Mouse (Mus musculus): ENCODE measurements around the gene Kcnh5. TPM values are rescaled to one million over a fixed set of nuclear protein-coding genes. Genes with fewer than 3 reads are reported as not detected.
A peak's percentile ranks its signal among the peaks of the same experiment; 100 is the strongest.

The Kcnh5 gene
- total RNA-seq (2021): not detected
- long read RNA-seq, experiment 1: 0 reads
- long read RNA-seq, experiment 2: 0 reads

DNA sequence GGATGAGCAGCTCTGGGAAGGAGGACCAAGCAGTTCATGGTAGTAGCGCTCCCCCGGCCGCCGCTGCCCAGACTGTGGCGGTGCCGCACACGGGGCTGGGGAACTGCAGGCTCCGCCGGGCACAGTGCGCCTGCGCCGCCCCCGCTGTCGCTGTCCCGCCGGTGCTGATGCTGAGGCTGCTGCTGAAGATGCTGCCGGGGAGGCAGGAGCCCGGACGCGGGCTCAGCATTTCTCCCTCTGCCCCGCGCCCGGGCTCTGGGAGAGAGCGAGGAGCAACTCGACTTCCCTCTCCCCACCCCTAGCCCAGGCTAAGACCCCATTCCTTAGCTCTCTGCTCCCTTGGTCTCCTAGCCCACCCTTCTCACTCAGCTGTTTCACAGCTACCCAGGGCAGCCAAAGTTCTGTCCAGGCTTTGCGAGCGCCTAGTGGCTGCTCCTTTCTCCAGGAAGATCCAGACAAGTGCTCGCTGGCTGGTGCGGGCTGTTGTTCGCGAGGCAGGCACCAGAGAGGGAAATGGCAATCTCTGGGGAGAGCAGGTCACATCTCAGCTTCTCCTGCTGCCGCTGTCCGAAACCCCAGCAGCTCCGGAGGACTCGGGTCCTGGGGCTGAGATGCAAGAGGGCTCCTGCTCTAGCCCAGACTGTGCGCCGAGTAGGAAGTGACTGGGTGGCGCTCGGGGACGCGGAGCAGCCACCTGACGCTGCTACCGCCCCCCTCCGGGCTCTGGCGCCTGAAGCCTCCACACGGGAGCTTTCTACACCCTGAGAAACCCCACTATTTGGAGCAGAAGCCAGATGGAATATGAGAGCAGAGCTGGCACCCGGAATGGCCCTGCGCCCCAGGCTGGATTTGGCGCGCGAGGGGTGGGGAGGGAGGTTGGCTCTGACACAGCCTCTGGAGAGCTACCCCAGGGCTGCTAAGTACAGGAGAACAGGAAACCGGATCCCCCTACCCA, at the start of gene Kcnh5:
Gene Kcnh5, minus strand, starts transcription at position 642 of the 955 bp plus-strand sequence.
- DNase-seq: no peak

GRCm38 (mm10) chr12:75223966-75224365, 46.8 kb upstream of the Kcnh5 start:
- DNase-seq: no peak

DNA sequence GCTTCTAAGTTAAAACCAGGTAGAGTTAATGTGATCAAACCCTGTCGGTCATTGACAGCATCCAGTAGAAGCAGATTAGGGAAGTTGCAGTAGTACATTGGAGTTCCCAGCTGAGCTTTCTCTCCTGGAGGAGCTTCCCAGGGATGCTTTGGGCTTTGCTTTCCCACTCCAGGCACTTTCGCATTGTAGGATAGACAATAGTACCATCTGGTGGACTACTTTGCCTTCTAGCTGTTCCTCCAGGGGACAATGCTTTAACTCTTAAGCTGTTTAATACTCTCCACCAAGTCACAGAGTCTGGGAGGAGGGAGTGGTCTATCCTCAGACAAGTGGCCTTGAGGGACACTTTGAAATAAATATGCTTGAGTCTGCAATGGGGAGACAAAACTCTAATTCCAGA, 12.3 kb upstream of the Kcnh5 start:
- no peak for DNase-seq

DNA sequence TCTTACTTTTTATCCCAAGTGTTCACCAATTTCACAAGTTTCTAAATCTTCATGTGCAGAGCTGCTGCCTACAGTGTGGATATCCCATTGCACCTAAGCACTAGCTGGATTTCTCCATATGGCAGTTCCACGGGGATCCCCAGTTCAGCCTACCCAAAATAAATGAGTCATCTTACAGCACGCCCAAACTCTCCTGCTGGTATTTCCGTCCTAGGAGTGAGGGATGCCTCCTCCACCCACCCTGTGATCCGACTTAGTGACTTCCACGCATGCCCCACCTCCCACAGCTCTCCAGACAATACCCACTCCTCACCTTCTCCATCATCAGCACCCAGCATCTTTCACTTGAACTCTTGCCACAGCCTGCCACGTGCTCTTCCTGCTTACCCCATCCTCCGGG, 5.5 kb upstream of the Kcnh5 start:
- no peak for DNase-seq

- DNase-seq: no peak
Observed at GRCm38 (mm10) chr12:75179491-75179890, 2.4 kb upstream of the Kcnh5 start.

DNA sequence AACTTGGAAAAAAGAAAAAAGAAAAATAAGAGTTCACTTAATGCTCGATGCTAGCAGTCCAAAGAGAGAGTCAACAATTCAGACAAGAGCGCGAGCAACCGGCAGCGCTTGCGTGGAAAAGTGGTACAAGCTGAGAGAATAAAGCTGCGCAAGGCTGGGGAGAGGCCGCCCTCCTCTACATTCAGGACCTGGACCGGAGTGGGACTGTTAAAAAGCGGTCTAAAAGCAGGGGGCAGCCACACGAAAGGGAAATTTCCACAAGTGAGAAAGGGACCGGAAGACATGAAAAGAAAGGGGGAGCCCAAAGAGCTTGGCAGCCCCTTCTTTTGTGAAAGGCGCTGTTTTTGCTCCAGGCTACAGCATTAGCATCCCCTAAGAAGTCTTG, 506 bp upstream of the Kcnh5 start:
- DNase-seq: no peak

DNA sequence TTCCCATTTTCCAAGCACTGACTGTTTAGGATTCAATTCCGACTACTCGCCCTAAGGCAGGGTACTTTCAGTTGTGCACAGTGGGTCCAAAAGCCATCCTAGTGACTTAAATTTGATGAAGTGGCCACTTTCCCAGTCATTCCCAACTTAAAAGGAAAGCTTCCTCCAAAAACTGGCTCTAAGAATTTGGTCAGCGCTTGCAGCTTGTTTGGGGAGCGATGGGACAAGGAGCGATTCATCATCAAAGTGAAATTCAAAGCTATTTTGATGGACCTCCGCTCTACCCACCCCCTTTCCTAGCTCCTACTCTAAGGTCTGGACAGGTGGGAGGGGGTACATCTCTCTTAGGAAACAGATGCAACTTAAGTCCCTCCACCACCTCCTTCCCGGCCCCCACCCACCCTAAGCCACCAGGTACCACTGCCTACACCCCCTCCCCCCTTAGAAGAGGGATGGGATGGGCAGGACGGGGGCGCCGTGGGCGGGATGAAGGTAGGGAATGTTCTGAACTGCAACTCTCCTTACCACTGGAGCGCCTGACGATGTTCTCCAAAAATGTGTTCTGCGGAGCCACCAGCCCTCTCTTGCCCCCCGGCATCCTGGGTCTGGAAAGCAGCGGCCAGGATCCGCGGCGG, 1.1 kb downstream of the Kcnh5 start:
- DNase-seq: no peak

- no peak for DNase-seq
Observed at GRCm38 (mm10) chr12:75170970-75171369, 6.2 kb downstream of the Kcnh5 start.

DNA sequence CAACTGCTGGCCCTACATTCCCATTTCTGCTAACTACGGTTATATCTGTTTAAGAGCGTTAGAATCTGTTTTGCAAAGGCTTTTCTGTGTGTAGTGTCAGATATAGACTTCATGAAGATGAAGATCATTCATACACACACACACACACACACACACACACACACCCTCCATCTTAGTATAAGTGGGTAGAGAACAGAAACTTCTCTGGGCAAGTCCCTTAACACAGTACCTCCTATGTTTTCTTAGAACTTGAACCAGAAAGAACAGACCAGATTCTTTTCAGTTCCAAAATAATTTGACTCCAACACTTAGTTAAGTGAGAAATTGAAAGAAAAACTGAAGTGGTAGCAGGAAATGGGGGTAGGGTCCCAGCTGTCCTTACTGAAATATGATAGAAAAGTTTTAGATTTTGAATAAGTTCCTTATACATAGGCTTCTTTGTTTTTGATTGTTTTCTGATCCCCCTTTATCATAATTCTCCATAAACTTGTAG, 24.0 kb downstream of the Kcnh5 start:
- DNase-seq: no peak

GRCm38 (mm10) chr12:75139792-75140191, 37.3 kb downstream of the Kcnh5 start:
- no peak for DNase-seq

GRCm38 (mm10) chr12:75091921-75092320, 85.2 kb downstream of the Kcnh5 start:
- DNase-seq: no peak

DNA sequence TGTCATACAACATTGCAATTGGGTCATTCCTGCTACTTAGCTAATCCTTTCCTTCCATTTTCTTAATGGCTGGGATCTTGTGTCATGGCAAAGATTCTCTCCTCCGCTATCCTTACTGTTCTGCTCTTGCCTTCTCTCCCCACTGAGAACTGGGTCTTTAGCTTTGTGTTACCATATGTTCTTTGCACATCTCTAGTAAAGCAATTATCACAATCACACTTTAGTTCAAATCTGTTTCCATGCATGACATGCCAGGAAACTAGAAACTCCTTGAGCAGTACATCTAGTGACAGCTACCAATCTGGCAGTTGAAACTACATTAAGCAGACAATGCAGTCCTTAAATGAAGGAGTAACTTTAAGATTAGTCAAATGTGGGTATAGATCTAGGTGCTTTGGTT, 86.2 kb downstream of the Kcnh5 start:
- no peak for DNase-seq

DNA sequence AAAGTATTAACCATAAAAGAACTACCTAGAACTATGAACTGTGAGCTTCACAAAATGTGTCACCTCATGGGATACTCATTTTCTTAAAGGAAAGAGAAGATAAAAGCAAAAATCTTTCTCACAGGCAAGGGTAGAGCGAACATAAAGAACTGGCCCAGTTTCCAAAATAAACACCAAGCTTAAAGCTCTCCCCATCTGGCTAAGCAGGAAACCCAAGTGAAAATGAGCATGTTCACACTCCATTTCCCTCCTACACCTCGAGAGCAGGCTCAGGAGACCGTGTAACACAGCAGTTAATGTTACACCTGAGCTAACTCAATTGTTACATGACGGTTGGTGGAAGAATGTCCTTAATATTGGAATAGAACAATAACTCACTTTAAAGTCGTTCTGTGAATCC, 100.0 kb downstream of the Kcnh5 start:
- no peak for DNase-seq

DNA sequence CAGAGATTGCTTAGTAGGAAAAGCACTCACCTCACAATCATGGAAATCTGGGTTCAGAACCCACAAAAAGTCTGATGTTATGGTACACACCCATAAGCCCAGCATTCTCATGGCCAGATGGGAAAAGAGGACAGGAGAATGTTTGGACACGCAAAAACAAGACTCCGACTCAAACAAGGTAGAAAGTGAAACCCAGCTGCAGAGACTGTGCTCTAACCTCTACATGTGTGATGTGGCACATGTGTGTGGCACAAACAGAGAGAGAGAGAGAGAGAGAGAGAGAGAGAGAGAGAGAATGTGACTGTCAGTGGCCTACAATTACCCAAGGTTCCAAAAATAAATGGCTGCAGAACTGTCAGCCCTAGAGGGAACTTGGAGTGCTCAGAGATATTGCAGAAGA, 106.1 kb downstream of the Kcnh5 start:
- DNase-seq: no peak

- DNase-seq: no peak
Observed at GRCm38 (mm10) chr12:75062571-75062970, 114.6 kb downstream of the Kcnh5 start.

GRCm38 (mm10) chr12:75061731-75062130, 115.4 kb downstream of the Kcnh5 start:
- peak; percentile 6 to 7 for DNase-seq

GRCm38 (mm10) chr12:75053731-75054130, 123.4 kb downstream of the Kcnh5 start:
- no peak for DNase-seq

DNA sequence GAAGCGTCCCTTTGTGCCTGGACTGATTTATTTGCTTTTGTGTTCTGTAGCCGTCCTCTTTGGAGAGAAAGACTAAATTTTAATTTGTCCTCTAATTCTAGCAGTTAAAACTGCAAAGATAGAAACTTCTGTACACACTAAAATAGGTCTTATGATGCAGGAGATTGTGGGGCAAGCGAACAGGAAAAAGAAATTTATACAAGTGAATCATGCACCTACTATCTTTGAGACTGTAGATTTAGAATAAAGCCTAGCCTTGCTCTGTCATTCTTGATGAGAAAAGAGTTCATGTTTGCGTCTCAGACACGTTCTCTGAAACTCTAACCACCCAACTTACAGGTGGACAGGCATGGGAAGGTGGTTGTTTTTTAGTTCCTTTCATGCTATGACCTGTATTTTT, 140.4 kb downstream of the Kcnh5 start:
- DNase-seq: no peak

DNA sequence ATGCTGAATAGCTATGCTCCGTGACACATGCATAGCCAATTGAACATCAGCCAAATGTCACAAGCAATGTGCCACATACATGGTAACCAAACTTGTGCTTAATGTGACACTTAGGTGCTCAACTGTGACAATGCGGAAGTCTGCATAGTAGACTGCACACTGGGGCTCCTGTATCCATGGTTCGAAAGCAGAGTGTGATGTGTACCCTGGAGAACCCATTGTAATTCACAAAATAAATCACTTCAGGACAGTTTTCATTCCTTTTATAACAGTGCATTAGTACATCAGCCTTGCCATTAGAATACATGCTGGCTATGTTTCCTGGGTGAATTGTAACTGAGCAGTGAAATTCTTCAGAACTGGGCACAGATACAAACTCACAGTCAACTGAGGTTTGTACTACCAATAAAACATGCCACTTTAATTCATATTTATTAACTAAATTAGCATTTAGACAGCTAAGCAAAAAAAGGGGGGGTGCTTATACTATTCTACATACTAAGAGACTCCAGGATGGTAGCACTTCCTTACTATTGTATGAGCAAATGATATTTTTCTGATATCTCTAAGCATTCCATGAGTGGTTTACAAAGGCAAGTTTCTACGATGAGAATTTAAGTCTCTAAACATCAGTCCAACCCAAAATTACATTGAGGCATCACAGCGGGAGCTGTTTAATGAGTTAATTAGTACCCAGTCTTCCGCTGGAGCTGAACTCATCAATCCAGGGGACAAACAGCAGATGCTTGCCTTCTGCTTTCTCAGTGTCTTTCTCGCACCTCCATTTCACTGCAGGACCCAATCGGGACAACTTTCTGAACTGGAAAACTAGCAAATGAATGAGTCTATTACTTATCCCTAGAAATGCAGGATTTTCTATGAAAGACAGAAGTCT, 144.9 kb downstream of the Kcnh5 start:
- DNase-seq: no peak

DNA sequence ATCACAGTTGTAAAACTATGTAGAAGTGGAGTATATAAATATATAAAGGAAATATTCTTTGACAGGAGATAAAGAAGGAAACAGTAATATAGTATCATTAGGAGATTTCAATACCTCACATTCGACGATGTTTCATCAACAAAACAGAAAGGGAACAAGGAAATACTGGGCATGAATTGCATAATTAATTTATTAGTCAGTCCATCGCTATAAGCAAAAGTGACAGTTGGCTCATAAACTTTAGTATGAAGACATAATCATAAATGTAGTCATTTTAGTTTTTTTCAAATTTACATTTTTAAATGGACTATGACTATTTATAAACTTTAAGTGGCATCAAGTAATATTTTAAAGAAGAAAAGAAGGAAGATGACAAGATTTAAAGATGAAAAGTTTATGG, 205.9 kb downstream of the Kcnh5 start:
- no peak for DNase-seq

DNA sequence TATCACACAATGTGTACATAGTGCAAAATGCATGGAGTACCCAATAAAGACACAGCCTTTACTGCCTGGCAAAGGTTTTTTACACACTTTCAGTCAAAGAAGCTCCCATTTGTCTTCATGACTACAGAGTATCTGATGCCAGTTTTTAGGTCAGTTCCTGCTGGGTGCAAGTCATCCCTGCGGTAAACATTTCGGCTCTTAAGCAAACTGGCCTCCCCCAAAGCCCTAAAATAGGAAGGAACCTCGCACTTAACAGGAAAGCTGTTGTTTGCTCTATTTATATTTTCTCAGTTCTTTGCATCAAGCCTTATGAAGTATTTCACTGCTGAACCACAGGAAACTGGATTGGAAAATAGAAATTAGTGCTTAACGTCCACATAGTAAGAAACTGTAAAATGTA, 207.7 kb downstream of the Kcnh5 start:
- no peak for DNase-seq

GRCm38 (mm10) chr12:74966266-74966665, 210.9 kb downstream of the Kcnh5 start:
- no peak for DNase-seq

Data from heart, adult 18-20 months (tissue).